Mouse (Mus musculus) kidney, adult 8-10 months (tissue): ENCODE results near the gene Hectd3.
A peak's percentile ranks its signal among the peaks of the same experiment; 100 is the strongest.

Experiments used
- DNase-seq, 2 experiments: peaks; one replicate each; pipeline ENCODE4 v3.0.0; 2022

The Hectd3 gene

DNA sequence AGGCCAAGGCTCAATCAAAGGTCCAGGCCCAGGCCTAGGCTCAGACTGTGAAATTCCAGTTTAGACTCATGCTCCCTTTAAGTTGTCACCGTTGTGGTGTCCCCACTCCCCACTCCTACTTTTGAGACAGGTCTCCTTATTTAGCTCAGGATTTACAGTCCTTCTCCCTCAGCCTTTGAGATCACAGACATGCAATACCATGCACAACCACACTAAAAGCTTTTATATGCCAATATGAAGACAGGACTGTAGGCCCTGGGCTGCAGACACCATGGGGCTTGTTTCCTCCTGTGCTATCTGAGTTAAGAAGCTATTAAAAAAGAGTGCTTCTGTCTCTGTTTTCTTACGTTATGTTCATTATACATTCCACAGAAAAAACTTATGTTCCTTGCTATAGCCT lies 22.6 kb downstream of the Hectd3 start:
- no peak for DNase-seq

DNA sequence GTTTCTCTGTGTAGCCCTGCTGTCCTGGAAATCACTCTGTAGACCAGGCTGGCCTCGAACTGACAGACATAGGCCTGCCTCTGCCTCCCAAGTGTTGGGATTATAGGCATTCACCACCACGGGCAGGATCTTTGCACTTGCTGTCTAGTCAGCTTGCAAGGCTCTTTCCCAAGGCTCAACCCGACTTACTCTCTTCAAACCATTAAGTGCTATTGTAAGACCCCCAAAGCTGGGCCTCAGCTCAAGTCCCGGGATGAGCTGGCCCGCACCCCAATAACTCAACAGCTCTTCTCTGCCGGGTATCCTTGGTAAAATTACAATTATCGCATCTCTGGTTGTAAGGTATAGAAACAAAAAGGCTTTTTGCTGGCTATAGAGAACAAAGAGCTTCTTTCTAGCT lies 23.2 kb downstream of the Hectd3 start:
- DNase-seq: no peak

DNA sequence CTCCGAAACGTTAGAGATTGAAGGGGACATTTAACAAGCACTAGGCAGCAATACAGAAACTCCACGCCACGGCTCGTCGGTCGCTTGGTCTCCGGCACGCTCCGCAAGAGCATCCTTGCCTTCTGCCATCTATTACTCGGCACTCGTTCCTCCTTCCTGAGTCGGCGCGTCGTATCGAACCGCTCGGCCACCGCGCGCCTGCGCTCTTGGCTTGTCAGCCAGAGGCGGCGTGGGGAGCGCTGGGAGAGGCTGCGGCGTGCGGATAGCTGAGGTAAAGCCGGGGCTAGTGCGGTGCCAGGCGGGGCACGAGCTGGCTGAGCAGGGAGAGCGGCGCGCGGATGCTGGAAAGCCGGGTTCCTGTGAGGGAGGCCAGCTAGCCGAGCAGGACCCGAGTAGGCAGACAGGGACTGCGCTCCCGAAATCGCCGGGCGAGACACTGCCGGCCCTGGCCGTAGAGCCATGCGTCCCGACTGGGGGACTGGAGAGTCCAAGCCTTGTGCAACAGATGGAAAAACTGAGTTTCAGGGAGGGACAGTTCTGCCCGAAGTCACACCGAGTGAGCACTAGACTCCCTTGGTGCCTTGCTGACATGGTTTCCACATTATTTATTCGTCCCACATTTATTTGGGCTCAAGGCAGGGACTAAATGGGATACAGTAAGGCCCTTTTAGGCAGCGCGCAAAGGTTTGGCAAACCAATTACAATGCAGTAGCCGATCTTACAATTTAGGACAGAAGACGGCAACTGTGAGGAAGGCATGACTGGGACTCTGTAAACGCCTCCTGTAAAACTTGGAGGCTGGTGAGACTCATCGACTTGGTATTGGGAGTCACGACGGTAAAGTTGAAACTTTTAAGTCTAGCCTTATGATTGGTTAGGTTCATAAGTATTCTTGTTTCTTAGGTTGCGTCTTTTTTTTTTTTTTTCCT lies 24.4 kb downstream of the Hectd3 start, which contains the start of gene Eif2b3:
Eif2b3 (plus strand) TSS at position 197 of the 929 bp plus-strand sequence.
- peak; percentile 85 to 89 for DNase-seq

GRCm38 (mm10) chr4:117023469-117023868 lies 28.4 kb downstream of the Hectd3 start:
- DNase-seq: no peak

DNA sequence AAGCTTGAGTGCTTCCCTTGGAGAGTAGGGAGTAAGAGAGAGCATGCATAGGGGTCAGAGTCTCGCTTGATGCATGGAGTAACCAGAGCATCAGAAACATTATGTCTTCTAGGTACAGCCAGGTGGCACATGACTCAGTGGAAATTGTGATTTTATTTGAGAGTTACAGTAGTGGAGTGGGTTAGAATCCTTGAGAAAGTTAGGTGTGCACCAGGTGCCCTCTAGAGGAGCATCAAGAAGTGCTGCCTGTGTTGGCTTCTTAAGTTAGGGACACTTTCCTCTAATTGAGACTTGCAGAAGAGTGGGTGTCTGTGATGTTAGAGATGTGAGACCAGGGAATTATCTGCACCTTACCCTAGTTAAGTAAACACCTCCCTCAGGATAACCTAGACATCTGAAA lies 36.0 kb downstream of the Hectd3 start:
- no peak for DNase-seq

DNA sequence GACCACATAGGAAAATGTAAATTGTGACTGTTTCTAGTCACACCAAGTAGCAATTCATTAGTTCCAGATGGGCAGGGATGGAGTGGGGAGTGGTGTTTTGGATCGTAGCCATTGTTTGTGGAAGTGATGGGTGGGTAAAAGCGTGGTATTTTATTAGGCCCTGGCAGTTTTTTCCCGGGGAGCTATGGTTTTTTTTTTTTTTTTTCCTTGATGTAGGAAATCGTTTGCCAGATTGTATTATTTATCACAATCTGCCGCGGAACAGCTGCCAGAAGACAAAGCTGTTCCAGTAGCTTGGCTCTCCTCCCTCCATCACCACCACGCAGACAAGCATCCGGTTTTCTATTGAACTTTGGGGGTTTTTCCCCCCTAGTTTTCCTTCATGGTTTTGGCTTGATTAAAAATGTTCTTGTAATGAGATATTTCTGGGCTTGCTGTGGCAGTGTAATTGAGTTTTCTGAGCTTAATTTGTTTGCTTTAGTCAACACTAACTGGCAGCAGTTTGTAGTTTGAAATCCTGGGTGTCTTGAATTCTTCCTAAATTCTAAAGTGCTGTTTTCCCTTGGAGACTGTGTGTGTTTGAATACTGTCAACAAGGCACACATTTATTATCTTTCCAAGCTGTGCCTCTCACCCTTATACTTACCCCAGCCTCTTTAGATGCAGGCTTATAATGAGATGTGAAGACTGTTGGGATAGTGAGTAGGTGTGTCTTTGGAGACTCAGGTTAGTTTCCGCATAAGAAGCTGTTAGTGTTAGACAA lies 45.0 kb downstream of the Hectd3 start:
- peak; percentile 25 to 42 for DNase-seq

GRCm38 (mm10) chr4:117040791-117041190 lies 45.7 kb downstream of the Hectd3 start:
- no peak for DNase-seq

DNA sequence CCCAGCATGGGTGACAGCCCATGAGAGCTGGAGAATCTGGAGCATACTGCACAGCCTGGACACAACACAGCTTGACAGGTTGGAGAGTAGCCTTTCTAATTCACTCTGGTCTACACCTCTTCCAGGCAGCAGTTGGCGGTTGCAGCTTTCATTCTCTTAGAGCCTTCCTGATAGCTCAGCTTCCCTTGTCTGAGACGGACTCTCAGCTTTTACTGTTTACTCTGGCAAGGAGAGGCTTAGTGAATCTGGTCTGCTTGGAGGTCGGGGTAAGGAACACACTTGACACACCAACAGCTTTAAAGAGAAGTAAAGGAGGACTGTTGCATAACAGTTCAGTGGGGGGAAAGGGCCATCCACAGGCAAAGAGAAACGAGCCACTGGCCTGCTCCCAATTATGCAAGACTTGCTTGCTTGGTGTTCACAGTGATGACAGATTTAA lies 46.2 kb downstream of the Hectd3 start:
- peak; percentile 60 to 79 for DNase-seq

DNA sequence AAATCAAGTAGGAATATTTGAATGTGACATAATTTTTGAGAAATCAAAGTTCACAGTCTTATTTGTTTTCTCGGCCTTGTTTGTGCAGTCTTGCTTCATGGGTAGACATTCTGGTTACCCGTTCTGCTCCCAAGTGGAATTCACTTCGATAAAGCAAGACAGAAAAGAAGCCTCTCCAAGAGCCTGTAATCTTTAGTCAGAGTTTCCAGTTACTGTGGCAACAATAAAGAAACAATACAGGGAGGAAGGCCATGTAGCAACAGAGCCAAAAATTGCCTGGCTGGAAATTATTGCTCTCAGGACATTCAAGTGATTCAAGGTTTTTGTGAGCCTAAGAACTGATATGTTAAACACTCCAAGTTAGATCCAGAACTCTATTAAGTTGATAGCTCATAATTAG lies 53.7 kb downstream of the Hectd3 start:
- no peak for DNase-seq

DNA sequence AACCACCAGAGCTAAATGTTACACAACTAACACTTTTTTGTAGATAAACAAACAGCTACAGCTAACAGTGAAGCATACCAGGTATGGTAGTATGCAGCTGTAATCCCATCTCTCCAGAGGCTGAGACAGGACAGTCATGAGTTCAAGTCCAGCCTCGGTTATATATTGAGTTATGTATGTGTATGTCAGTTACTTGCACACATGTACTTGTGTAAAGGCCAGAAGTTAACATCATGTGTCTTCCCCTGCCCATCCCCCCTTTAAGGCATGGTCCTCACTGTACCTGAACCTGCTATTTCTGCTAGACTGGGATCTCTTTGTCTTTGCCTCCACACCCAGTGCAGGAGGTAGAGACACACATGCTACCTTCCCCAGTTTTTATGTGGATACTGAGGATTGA lies 54.4 kb downstream of the Hectd3 start:
- no peak for DNase-seq

DNA sequence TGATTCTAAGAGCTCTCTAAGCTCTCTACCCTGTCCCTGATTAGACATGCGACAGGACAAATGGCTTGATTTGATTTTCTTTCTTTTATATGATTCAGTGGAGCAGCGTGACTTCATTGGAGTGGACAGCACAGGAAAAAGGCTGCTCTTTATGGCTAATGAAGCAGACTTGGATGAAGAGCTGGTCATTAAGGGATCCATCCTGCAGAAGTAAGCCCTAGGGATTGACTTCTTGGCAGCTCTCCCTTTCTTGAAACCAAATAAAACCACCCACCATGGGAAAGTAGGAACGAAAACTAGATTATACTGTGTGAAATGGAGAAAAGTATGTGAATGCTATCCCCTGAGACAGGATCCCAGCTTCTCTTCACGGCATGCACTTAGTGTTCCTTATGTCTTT lies 57.5 kb downstream of the Hectd3 start:
- DNase-seq: no peak

GRCm38 (mm10) chr4:117053956-117054355 lies 58.8 kb downstream of the Hectd3 start:
- no peak for DNase-seq
